Mouse (Mus musculus) hindbrain, postnatal 0 days (tissue): ENCODE measurements around the gene Cyb5d2. TPM values are rescaled to one million over a fixed set of nuclear protein-coding genes. Genes with fewer than 3 reads are reported as not detected.

Source experiments
- ATAC-seq: fragments of 200-750 bp; cut with Nextera tagmentation; 2 replicates; pipeline ENCODE4 v1.8.0; 2017; ENCODE audit warnings: mild to moderate bottlenecking, moderate TSS enrichment, moderate library complexity
- DNase-seq: peaks from one replicate; pipeline ENCODE4 v3.0.0-alpha.2; 2015; ENCODE audit warnings: low spot score
- H3K27ac ChIP-seq: fragments of 300-500 bp; sonication (generic); 2 replicates; pipeline ENCODE4 v1.5.1; 2014; ENCODE audit warnings: mild to moderate bottlenecking
- H3K27me3 ChIP-seq: fragments of 300-500 bp; sonication (generic); 2 replicates; pipeline ENCODE4 v1.6.1; 2014; ENCODE audit warnings: low read length, mixed read lengths; ENCODE audit not compliant: insufficient read depth
- H3K36me3 ChIP-seq: fragments of 300-500 bp; sonication (generic); 2 replicates; pipeline ENCODE4 v1.6.1; 2014; ENCODE audit warnings: low read length, mixed read lengths; ENCODE audit not compliant: insufficient read depth
- H3K4me1 ChIP-seq: fragments of 300-500 bp; sonication (generic); 2 replicates; pipeline ENCODE4 v1.6.1; 2014; ENCODE audit warnings: antibody characterized with exemption, low read length, mixed read lengths; ENCODE audit not compliant: insufficient read depth
- H3K4me2 ChIP-seq: fragments of 300-500 bp; sonication (generic); 2 replicates; pipeline ENCODE4 v1.6.1; 2014; ENCODE audit warnings: low read depth, mild to moderate bottlenecking, low read length, moderate library complexity, mixed read lengths
- H3K4me3 ChIP-seq: fragments of 300-500 bp; sonication (generic); 2 replicates; pipeline ENCODE4 v1.5.1; 2014; ENCODE audit warnings: low read length
- H3K9ac ChIP-seq: fragments of 300-500 bp; sonication (generic); replicated peaks from 2 replicates; pipeline ENCODE4 v1.6.1; 2014; ENCODE audit warnings: mild to moderate bottlenecking, low read length, moderate library complexity, mixed read lengths
- H3K9me3 ChIP-seq: fragments of 300-500 bp; sonication (generic); 2 replicates; pipeline ENCODE4 v1.6.1; 2016; ENCODE audit warnings: low read length, mixed read lengths
- CTCF ChIP-seq: IDR thresholded peaks from 2 replicates; pipeline ENCODE4 v1.5.1; 2016; ENCODE audit warnings: antibody characterized with exemption, control low read depth, low read depth
- WGBS: fragments of 180-500 bp; shearing (Covaris S2); extraction: QIAGEN DNeasy Blood & Tissue Kit; methylation state at CpG from one replicate; pipeline ENCODE4 v1.1.7; 2014; 5-methylcytosine and 5-hydroxymethylcytosine counted together
- polyA plus RNA-seq: library from polyadenylated mRNA; unstranded; fragments of >200 nt; fragmentation: Nextera tagmentation; extraction: Ambion mirVana; gene quantifications from 2 replicates; pipeline ENCODE4 v1.2.1, GENCODE M21; 2015
- total RNA-seq: library from RNA; depleted of rRNA; stranded (reverse); fragments of >200 nt; gene quantifications from 2 replicates; pipeline ENCODE4 v1.2.3, GENCODE M21; 2014

The Cyb5d2 gene
- total and polyA plus RNA-seq, 2 experiments from 2014 or later = 8.7 to 11.8 TPM

GRCm38 (mm10) chr11:72767716-72768115 is 28.2 kb downstream of the Cyb5d2 start:
- 91% methylated on average over 8 of the region's 8 CpGs for WGBS
- Histone ChIP-seq H3K4me1 (no peaks in the 10 kb centered on the region), H3K36me3 (peaks cover 37% of the 10 kb centered on the region), H3K9me3 (no peaks in the 10 kb centered on the region), H3K4me2 (no peak overlapping the region), H3K27ac (no peak overlapping the region), H3K27me3 (no peaks in the 10 kb centered on the region), H3K4me3 (no peak overlapping the region), H3K9ac (no peak overlapping the region)
- no peak for DNase-seq
- no peak for ATAC-seq
- TF ChIP-seq CTCF = no peak

- Histone ChIP-seq H3K27ac (no peak overlapping the region), H3K4me1 (no peaks in the 10 kb centered on the region), H3K4me3 (no peak overlapping the region), H3K36me3 (peaks cover 68% of the 10 kb centered on the region), H3K9me3 (no peaks in the 10 kb centered on the region), H3K9ac (no peak overlapping the region), H3K4me2 (no peak overlapping the region), H3K27me3 (no peaks in the 10 kb centered on the region)
- DNase-seq = no peak
- WGBS = 82% methylated on average over 4 of the region's 4 CpGs
- no peak for ATAC-seq
- TF ChIP-seq CTCF = no peak
Measured at GRCm38 (mm10) chr11:72764270-72764669, 31.7 kb downstream of the Cyb5d2 start.

GRCm38 (mm10) chr11:72760781-72761180 is 35.2 kb downstream of the Cyb5d2 start:
- peaks cover 81% of the 10 kb centered on the region for H3K36me3 ChIP-seq
- H3K27ac ChIP-seq = no peak overlapping the region
- H3K4me3 ChIP-seq = no peak overlapping the region
- ATAC-seq = no peak
- no peaks in the 10 kb centered on the region for H3K27me3 ChIP-seq
- WGBS = 94% methylated on average over 1 of the region's 1 CpGs
- no peak for TF ChIP-seq CTCF
- H3K4me2 ChIP-seq = no peak overlapping the region
- no peaks in the 10 kb centered on the region for H3K9me3 ChIP-seq
- DNase-seq = no peak
- H3K4me1 ChIP-seq = no peaks in the 10 kb centered on the region
- H3K9ac ChIP-seq = no peak overlapping the region

GRCm38 (mm10) chr11:72759581-72759980 is 36.4 kb downstream of the Cyb5d2 start:
- WGBS = 93% methylated on average over 6 of the region's 6 CpGs
- Histone ChIP-seq H3K9ac (no peak overlapping the region), H3K4me2 (no peak overlapping the region), H3K27me3 (no peaks in the 10 kb centered on the region), H3K4me3 (no peak overlapping the region), H3K9me3 (no peaks in the 10 kb centered on the region), H3K27ac (no peak overlapping the region), H3K4me1 (no peaks in the 10 kb centered on the region), H3K36me3 (peaks cover 90% of the 10 kb centered on the region)
- no peak for DNase-seq
- no peak for ATAC-seq
- TF ChIP-seq CTCF = no peak

GRCm38 (mm10) chr11:72758316-72758715 is 37.6 kb downstream of the Cyb5d2 start:
- Histone ChIP-seq H3K4me2 (no peak overlapping the region), H3K27ac (no peak overlapping the region), H3K9ac (no peak overlapping the region), H3K27me3 (no peaks in the 10 kb centered on the region), H3K9me3 (no peaks in the 10 kb centered on the region), H3K4me1 (no peaks in the 10 kb centered on the region), H3K36me3 (peaks cover 83% of the 10 kb centered on the region), H3K4me3 (no peak overlapping the region)
- no peak for TF ChIP-seq CTCF
- ATAC-seq = no peak
- DNase-seq = no peak
- 82% methylated on average over 5 of the region's 5 CpGs for WGBS

- no peaks in the 10 kb centered on the region for H3K9me3 ChIP-seq
- ATAC-seq (no peak), DNase-seq (peak; percentile 8)
- no peaks in the 10 kb centered on the region for H3K4me1 ChIP-seq
- WGBS = 30% methylated on average over 2 of the region's 2 CpGs
- no peak overlapping the region for H3K4me2 ChIP-seq
- H3K27ac ChIP-seq = no peak overlapping the region
- no peak overlapping the region for H3K9ac ChIP-seq
- H3K36me3 ChIP-seq = peaks cover 81% of the 10 kb centered on the region
- H3K4me3 ChIP-seq = no peak overlapping the region
- H3K27me3 ChIP-seq = no peaks in the 10 kb centered on the region
- peak; percentile 48 for TF ChIP-seq CTCF
Measured at GRCm38 (mm10) chr11:72751956-72752355, 44.0 kb downstream of the Cyb5d2 start.

GRCm38 (mm10) chr11:72739048-72739447 is 56.9 kb downstream of the Cyb5d2 start:
- peaks cover 23% of the 10 kb centered on the region for H3K36me3 ChIP-seq

More at GRCm38 (mm10) chr11:72739048-72739447, 56.9 kb downstream of the Cyb5d2 start:
- no peak overlapping the region for H3K4me3 ChIP-seq
- no peak overlapping the region for H3K4me2 ChIP-seq
- H3K4me1 ChIP-seq = no peaks in the 10 kb centered on the region
- ATAC-seq = no peak
- no peak for DNase-seq
- no peak overlapping the region for H3K27ac ChIP-seq
- TF ChIP-seq CTCF = no peak
- no peaks in the 10 kb centered on the region for H3K27me3 ChIP-seq
- no peaks in the 10 kb centered on the region for H3K9me3 ChIP-seq
- WGBS = 90% methylated on average over 1 of the region's 1 CpGs
- H3K9ac ChIP-seq = no peak overlapping the region
